9 mouse cellular contexts compared by ENCODE assay signal in genomic region chr2:180222250-180222649, GRCm38 (mm10). TPM values are rescaled to one million over a fixed set of nuclear protein-coding genes. Genes with fewer than 3 reads are reported as not detected.
DNase-seq lines count a peak whose midpoint lies in the region; ATAC-seq and TF ChIP-seq lines count a peak whose summit lies in the region.
"Had no signal": no experiment of that assay in that cellular context is flagged by ENCODE, and none has a peak within 500 bp of the region (broad histone marks: within the 10 kb centered on the region; RNA-seq: fewer than 3 reads in every experiment).

No protein-coding gene starts in this region.

- 12% methylated on average over 6 of the region's 6 CpGs for WGBS in embryonic facial prominence, embryonic 13.5 days

- ATAC-seq in embryonic facial prominence, embryonic 13.5 days (ENCODE audit: insufficient number of reproducible peaks, insufficient read depth, low FRiP score, low TSS enrichment, low read depth) = peak; percentile 17
- ATAC-seq: Patski had no signal

- H3K27me3 ChIP-seq in embryonic facial prominence, embryonic 13.5 days = peaks cover 47% of the 10 kb centered on the region
- H3K27me3 ChIP-seq: Patski had no signal

- H3K9ac ChIP-seq in embryonic facial prominence, embryonic 13.5 days = no peak overlapping the region

- no peaks in the 10 kb centered on the region for H3K36me3 ChIP-seq in embryonic facial prominence, embryonic 13.5 days

- H3K9me3 ChIP-seq in embryonic facial prominence, embryonic 13.5 days = no peaks in the 10 kb centered on the region

- peaks cover 46% of the 10 kb centered on the region for H3K4me1 ChIP-seq in embryonic facial prominence, embryonic 13.5 days

- TF ChIP-seq CTCF in left cerebral cortex, adult 2 months (IDR thresholded peaks at IDR 0.05) = peak; percentile 32

- H3K4me2 ChIP-seq in embryonic facial prominence, embryonic 13.5 days = peak overlapping the region; percentile 82

- DNase-seq in left cerebral cortex, adult 2 months (ENCODE audit: extremely low spot score in 1 of 2, low spot score in 2 of 2) = no peak
- DNase-seq in left cerebral cortex, adult 8-10 months (ENCODE audit: low spot score in 2 of 2) = no peak
- peak; percentile 56 for DNase-seq in kidney, adult 18-20 months
- peak; percentile 71 for DNase-seq in lung, postnatal 36 days
- no peak for DNase-seq in layer of hippocampus, adult 11-12 months (ENCODE audit: low spot score)
- no peak for DNase-seq in layer of hippocampus, postnatal 25 days (ENCODE audit: extremely low spot score in 1 of 2, low spot score in 1 of 2)
- DNase-seq in left cerebral cortex, adult 11 months (ENCODE audit: low spot score) = no peak

- no peak overlapping the region for H3K4me3 ChIP-seq in left cerebral cortex, adult 2 months
- no peak overlapping the region for H3K4me3 ChIP-seq in embryonic facial prominence, embryonic 13.5 days

- intact Hi-C loops in left cerebral cortex, adult 2 months (cut with DNase I) = no loop called here

- H3K27ac ChIP-seq in left cerebral cortex, adult 2 months = no peak overlapping the region
- H3K27ac ChIP-seq in embryonic facial prominence, embryonic 13.5 days = peak overlapping the region; percentile 1; the same call in 1 of the 2 replicates

RNA-seq across cellular contexts. Expression of gene Lama5, which starts 3.4 kb away (rescaled TPM):
- total RNA-seq in left cerebral cortex, adult 2 months (2021) = 10 to 100 TPM in 1 of 2 experiments, 1 to 10 TPM in 1; 9.5 to 11.2 TPM
- total RNA-seq in left cerebral cortex, adult 8-10 months (2022) = 10 to 100 TPM in 1 of 4 experiments, 1 to 10 TPM in 3; 5.9 to 11.1 (median 7.3) TPM
- polyA plus RNA-seq in embryonic facial prominence, embryonic 13.5 days (2015; fragmentation: Nextera tagmentation; extraction: Ambion mirVana) = 19.0 and 25.2 TPM in 2 replicates
- total RNA-seq in layer of hippocampus, postnatal 25 days (2021) = 10 to 100 TPM in 1 of 2 experiments, 1 to 10 TPM in 1; 5.7 to 10.2 TPM

RNA-seq across cellular contexts. Expression of gene Rps21, which starts 34.9 kb away (rescaled TPM):
- total RNA-seq in left cerebral cortex, adult 2 months (2021) = 100 to 1,000 TPM; 682 to 702 TPM
- 100 to 1,000 TPM; 616 to 845 (median 743) TPM for total RNA-seq in left cerebral cortex, adult 8-10 months (2022)
- polyA plus RNA-seq in embryonic facial prominence, embryonic 13.5 days (2015; fragmentation: Nextera tagmentation; extraction: Ambion mirVana) = 653 and 689 TPM in 2 replicates
- total RNA-seq in layer of hippocampus, postnatal 25 days (2021) = 100 to 1,000 TPM; 617 to 738 TPM

RNA-seq across cellular contexts. Expression of gene Adrm1, which starts 51.0 kb away (rescaled TPM):
- total RNA-seq in left cerebral cortex, adult 2 months (2021) = 100 to 1,000 TPM in 1 of 2 experiments, 10 to 100 TPM in 1; 96.4 to 101 TPM
- total RNA-seq in left cerebral cortex, adult 8-10 months (2022) = 100 to 1,000 TPM; 107 to 109 (median 108) TPM
- polyA plus RNA-seq in embryonic facial prominence, embryonic 13.5 days (2015; fragmentation: Nextera tagmentation; extraction: Ambion mirVana) = 168 and 190 TPM in 2 replicates
- total RNA-seq in layer of hippocampus, postnatal 25 days (2021) = 100 to 1,000 TPM; 104 to 108 TPM

RNA-seq across cellular contexts. Expression of gene Cables2, which starts 51.0 kb away (rescaled TPM):
- total RNA-seq in left cerebral cortex, adult 2 months (2021) = 10 to 100 TPM; 26.0 to 29.0 TPM
- total RNA-seq in left cerebral cortex, adult 8-10 months (2022) = 10 to 100 TPM; 27.2 to 31.6 (median 27.7) TPM
- 11.6 and 14.6 TPM in 2 replicates for polyA plus RNA-seq in embryonic facial prominence, embryonic 13.5 days (2015; fragmentation: Nextera tagmentation; extraction: Ambion mirVana)
- 10 to 100 TPM; 32.3 to 38.2 TPM for total RNA-seq in layer of hippocampus, postnatal 25 days (2021)

Comparison
In these comparisons a context has a peak if more than half of its experiments do, and no peak if none do; other contexts are left out.
1. DNase-seq: peak in kidney, adult 18-20 months (single experiment) and lung, postnatal 36 days (single experiment); none in left cerebral cortex, adult 2 months (0 of 2), left cerebral cortex, adult 8-10 months (0 of 2), layer of hippocampus, adult 11-12 months (single experiment), layer of hippocampus, postnatal 25 days (0 of 2) and left cerebral cortex, adult 11 months (single experiment).